Mouse (Mus musculus) limb, embryonic 11.5 days (tissue): ENCODE data around the gene Fgfr2. TPM values are rescaled to one million over a fixed set of nuclear protein-coding genes. Genes with fewer than 3 reads are reported as not detected.
"Not testable (repeated sequence)": the region's sequence is repeated elsewhere in the genome, so short reads cannot be mapped to it uniquely, and the experiment has no call there.

Experiments
- ATAC-seq: fragments of 200-750 bp; cut with Nextera tagmentation; 2 replicates; pipeline ENCODE4 v1.8.0; 2017; ENCODE audit warnings: low read depth; ENCODE audit not compliant: insufficient number of reproducible peaks, low FRiP score, low TSS enrichment
- DNase-seq: peaks from one replicate; pipeline ENCODE4 v3.0.0-alpha.2; 2015; ENCODE audit warnings: low spot score
- H3K27ac ChIP-seq: fragments of 300-500 bp; sonication (generic); replicated peaks from 2 replicates; pipeline ENCODE4 v1.5.1; 2014; ENCODE audit warnings: low read depth, mild to moderate bottlenecking, low read length
- H3K27me3 ChIP-seq: fragments of 300-500 bp; sonication (generic); 2 replicates; pipeline ENCODE4 v1.6.1; 2014; ENCODE audit warnings: mild to moderate bottlenecking, low read length, mixed read lengths; ENCODE audit not compliant: control insufficient read depth, insufficient read depth
- H3K36me3 ChIP-seq: fragments of 300-500 bp; sonication (generic); 2 replicates; pipeline ENCODE4 v1.6.1; 2014; ENCODE audit warnings: mild to moderate bottlenecking, low read length, moderate library complexity, mixed read lengths; ENCODE audit not compliant: control insufficient read depth, insufficient read depth
- H3K4me1 ChIP-seq: fragments of 300-500 bp; sonication (generic); 2 replicates; pipeline ENCODE4 v1.6.1; 2014; ENCODE audit warnings: low read length, mixed read lengths; ENCODE audit not compliant: control insufficient read depth, insufficient read depth
- H3K4me2 ChIP-seq: fragments of 300-500 bp; sonication (generic); 2 replicates; pipeline ENCODE4 v1.6.1; 2014; ENCODE audit warnings: low read depth, mild to moderate bottlenecking, moderate library complexity; ENCODE audit not compliant: severe bottlenecking
- H3K4me3 ChIP-seq: fragments of 300-500 bp; sonication (generic); 2 replicates; pipeline ENCODE4 v1.5.1; 2014; ENCODE audit warnings: low read depth, low read length
- H3K9ac ChIP-seq: fragments of 300-500 bp; sonication (generic); 2 replicates; pipeline ENCODE4 v1.6.1; 2014; ENCODE audit warnings: mild to moderate bottlenecking, low read length
- H3K9me3 ChIP-seq: fragments of 300-500 bp; sonication (generic); 2 replicates; pipeline ENCODE4 v1.6.1; 2016; ENCODE audit warnings: low read length; ENCODE audit not compliant: control insufficient read depth
- WGBS: fragments of 180-500 bp; shearing (Covaris S2); extraction: QIAGEN DNeasy Blood & Tissue Kit; methylation state at CpG from one replicate; pipeline ENCODE4 v1.1.7; 2014; 5-methylcytosine and 5-hydroxymethylcytosine counted together
- polyA plus RNA-seq: library from polyadenylated mRNA; unstranded; fragments of >200 nt; fragmentation: Nextera tagmentation; extraction: Ambion mirVana; gene quantifications from 2 replicates; pipeline ENCODE4 v1.2.1, GENCODE M21; 2014

Fgfr2 gene
- polyA plus RNA-seq, 1 experiment from 2014 or later: 60.1 TPM

DNA sequence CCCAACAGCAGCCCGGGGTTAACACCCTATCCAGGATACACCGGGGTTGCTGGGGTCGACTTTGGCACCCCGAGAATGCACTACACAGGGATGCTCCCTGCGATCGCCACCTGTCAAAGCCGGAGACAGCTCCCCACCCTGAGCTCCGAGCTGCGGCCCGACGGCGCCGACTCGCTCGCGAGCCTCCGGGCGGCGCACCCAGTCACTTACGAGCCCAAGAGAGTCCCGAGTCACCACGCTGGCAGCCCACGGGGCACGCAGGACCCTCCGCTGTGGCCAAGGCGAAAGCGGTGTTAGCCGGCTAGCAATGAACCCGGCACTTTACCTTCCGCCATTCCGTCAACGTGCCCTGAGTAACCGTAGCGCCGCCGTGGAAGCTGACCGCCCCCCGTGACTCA is 1713.2 kb downstream of the Fgfr2 start:
- under 1% methylated on average over 38 of the region's 38 CpGs for WGBS
- DNase-seq: no peak
- H3K4me3 ChIP-seq: peak overlapping the region; percentile 99
- no peaks in the 10 kb centered on the region for H3K27me3 ChIP-seq
- no peaks in the 10 kb centered on the region for H3K9me3 ChIP-seq
- peak overlapping the region; percentile 89 for H3K9ac ChIP-seq
- no peaks in the 10 kb centered on the region for H3K36me3 ChIP-seq
- no peak overlapping the region for H3K27ac ChIP-seq
- no peaks in the 10 kb centered on the region for H3K4me1 ChIP-seq
- peak overlapping the region; percentile 74 for H3K4me2 ChIP-seq
- ATAC-seq: peak; percentile 73

DNA sequence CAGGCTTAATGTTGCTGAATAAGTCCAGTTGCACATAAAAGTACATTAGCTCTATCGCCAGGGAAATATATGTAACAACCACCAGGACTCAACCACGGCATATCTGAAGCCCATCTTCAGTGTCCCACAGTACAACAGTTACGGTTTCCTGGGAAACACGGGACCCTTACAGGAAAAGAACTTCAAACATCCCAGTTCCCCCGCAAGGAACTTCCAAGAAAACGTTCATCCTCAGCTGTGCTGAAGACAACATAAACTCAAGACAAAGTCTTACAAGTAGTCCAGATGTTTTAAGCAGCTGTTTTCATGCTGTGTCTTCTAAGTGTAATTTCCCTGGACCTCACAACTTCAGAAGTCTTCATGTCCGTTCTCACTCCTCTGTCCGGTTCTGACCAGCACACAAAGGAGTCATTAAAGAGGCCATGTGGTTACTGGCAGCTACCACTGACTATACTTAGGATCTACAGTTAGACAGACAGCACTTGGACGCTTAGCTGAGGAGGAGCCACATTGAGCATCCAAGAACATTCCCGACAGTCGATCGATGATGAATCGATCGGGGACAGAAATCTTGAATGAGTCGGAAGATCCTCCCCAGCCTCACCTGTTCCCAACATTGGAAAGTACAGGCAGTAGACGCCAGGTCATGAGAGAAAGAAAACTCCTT is 1713.7 kb downstream of the Fgfr2 start:
- DNase-seq: peak; percentile 58
- H3K36me3 ChIP-seq: no peaks in the 10 kb centered on the region
- no peak for ATAC-seq
- peak overlapping the region; percentile 99 for H3K4me3 ChIP-seq
- H3K4me1 ChIP-seq: no peaks in the 10 kb centered on the region
- no peaks in the 10 kb centered on the region for H3K9me3 ChIP-seq
- H3K27me3 ChIP-seq: no peaks in the 10 kb centered on the region
- H3K27ac ChIP-seq: no peak overlapping the region
- H3K4me2 ChIP-seq: peak overlapping the region; percentile 74
- peak overlapping the region; percentile 89 for H3K9ac ChIP-seq
- WGBS: 5% methylated on average over 16 of the region's 16 CpGs

DNA sequence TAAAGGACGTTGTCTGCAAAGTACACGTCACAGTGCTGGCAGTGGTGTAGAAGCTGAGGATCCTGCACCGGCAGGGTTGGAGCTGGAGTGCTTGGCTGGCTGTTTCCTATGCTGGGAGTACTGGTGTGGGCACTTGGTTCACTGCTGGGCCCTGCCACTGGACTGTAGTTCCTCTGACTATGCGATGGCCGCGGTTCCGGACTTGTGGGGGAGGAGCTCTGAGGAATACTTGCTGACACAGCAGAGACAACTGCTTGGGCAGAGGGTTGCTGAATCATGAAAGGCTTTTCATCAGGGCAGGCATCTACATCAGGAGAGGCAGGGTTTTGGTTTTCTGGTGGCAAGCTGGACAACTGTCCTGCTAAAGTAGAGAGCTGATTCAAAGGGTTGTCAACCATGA is 1731.4 kb downstream of the Fgfr2 start:
- H3K9me3 ChIP-seq, H3K4me2 ChIP-seq, ATAC-seq, H3K36me3 ChIP-seq, H3K4me3 ChIP-seq, DNase-seq, H3K27me3 ChIP-seq, H3K9ac ChIP-seq, H3K27ac ChIP-seq, H3K4me1 ChIP-seq: not testable (repeated sequence)
- WGBS: 88% methylated on average over 6 of the region's 7 CpGs

- no peak for DNase-seq
- 0 out of 2 replicates have a peak, but pooled peaks cover 3% of the 10 kb centered on the region for H3K4me1 ChIP-seq
- no peak for ATAC-seq
- no peaks in the 10 kb centered on the region for H3K27me3 ChIP-seq
- H3K4me3 ChIP-seq: peak overlapping the region; percentile 75; the same call in 1 of the 2 replicates
- H3K4me2 ChIP-seq: peak overlapping the region; percentile 60
- WGBS: 75% methylated on average over 9 of the region's 9 CpGs
- H3K9ac ChIP-seq: peak overlapping the region; percentile 91; the same call in 1 of the 2 replicates
- no peak overlapping the region for H3K27ac ChIP-seq
- H3K9me3 ChIP-seq: no peaks in the 10 kb centered on the region
- no peaks in the 10 kb centered on the region for H3K36me3 ChIP-seq
Observed at GRCm38 (mm10) chr7:131371880-131372651, 1751.1 kb downstream of the Fgfr2 start.

DNA sequence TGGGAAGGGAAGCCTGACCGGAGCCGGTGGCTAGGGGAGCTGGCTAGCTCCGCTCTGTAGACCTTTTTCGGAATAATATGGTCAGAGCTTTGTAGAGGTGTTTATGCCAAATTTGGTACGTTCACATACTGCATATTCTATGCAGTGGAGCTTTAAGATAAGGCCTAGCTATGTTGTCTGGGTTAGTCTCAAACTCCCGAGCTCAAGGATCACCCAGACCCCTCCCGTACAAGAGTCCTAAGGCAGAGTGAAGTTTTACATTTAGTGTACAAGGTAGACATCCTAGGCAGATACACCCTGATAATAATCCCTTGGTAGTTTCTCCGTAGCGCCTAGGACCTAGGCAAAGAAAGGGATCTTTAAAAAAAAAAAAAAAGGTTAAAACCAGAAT is 1751.7 kb downstream of the Fgfr2 start:
- DNase-seq (no peak), ATAC-seq (peak; percentile 31; the same call in 1 of the 2 replicates)
- Histone ChIP-seq H3K27me3 (no peaks in the 10 kb centered on the region), H3K36me3 (no peaks in the 10 kb centered on the region), H3K27ac (peak overlapping the region; percentile 92), H3K4me3 (peak overlapping the region; percentile 75), H3K4me2 (peak overlapping the region; percentile 60), H3K4me1 (0 out of 2 replicates have a peak, but pooled peaks cover 3% of the 10 kb centered on the region), H3K9ac (peak overlapping the region; percentile 91), H3K9me3 (no peaks in the 10 kb centered on the region)
- WGBS: 10% methylated on average over 9 of the region's 9 CpGs

- ATAC-seq (peak; percentile 94), DNase-seq (peak; percentile 90)
- 0 out of 2 replicates have a peak, but pooled peaks cover 3% of the 10 kb centered on the region for H3K4me1 ChIP-seq
- peak within 1 kb of the TSS; percentile 91 for H3K9ac ChIP-seq
- H3K27ac ChIP-seq: peak within 1 kb of the TSS; percentile 92
- 5% methylated on average over 47 of the region's 47 CpGs for WGBS
- H3K36me3 ChIP-seq: no peaks in the 10 kb centered on the region
- H3K4me2 ChIP-seq: peak within 1 kb of the TSS; percentile 60
- H3K4me3 ChIP-seq: peak within 1 kb of the TSS; percentile 75
- H3K27me3 ChIP-seq: no peaks in the 10 kb centered on the region
- no peaks in the 10 kb centered on the region for H3K9me3 ChIP-seq
Observed at GRCm38 (mm10) chr7:131370648-131371469, 1752.3 kb downstream of the Fgfr2 start, which contains the start of gene Pstk. Gene Pstk (plus strand): TSS chr7:131371141.

DNA sequence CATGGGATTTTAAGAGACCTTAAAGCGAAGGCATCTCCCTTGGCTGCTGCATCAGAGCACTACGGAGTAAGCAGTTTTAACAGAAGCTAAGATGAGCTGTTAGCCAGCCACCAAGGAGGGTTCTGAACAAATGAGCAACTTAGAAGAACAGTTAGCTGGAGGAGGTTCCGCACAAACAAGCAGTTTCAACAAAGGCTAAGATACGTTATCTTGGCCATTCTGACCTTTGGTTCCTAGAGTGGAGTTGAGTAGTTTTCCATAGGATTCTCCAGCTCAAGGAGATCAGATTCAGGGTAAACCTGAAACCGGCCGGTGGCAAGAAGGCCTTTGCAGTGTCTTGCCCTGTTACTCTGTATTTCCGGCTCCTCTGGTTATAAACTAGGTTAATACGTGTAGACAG is 1759.0 kb downstream of the Fgfr2 start:
- Histone ChIP-seq H3K9me3 (no peaks in the 10 kb centered on the region), H3K4me2 (no peak overlapping the region), H3K27me3 (no peaks in the 10 kb centered on the region), H3K9ac (no peak overlapping the region), H3K4me3 (no peak overlapping the region), H3K4me1 (no peaks in the 10 kb centered on the region), H3K27ac (no peak overlapping the region), H3K36me3 (no peaks in the 10 kb centered on the region)
- DNase-seq: no peak
- ATAC-seq: no peak
- 95% methylated on average over 8 of the region's 8 CpGs for WGBS
